Mouse (Mus musculus) ovary, postnatal 14 days (tissue): ENCODE data around the gene Gdap2.

Experiments used
- DNase-seq: peaks from one replicate; pipeline ENCODE4 v3.0.0; 2022; ENCODE audit warnings: low spot score

Gene Gdap2

DNA sequence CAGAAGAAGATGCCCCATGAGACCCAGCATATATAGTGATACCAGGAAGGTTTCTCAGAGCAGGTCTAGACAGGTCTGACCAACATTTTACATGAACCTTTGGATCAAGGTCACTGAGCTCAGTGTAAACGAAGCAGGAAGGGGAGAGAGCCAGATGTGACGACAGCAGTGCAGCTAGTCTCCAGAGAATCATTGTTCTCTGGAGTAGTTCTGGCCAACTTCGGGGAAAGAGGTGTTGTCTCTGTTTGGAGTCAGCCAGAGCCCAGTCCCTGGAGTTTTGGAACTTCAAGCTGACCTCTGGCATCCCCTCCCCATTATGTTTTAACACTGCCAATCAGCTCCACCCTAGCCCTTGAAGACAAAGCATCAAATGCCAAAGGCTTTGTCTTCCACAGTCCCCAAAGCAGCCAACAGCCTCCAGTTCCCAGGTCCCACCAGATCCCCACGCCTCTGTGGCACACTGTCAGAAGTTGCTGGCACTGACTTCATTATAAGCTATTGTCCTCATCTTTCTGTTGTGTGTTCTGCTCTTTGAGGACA is 84.2 kb downstream of the Gdap2 start:
- no peak for DNase-seq
